Mouse (Mus musculus): ENCODE measurements around the gene Flt4. TPM values are rescaled to one million over a fixed set of nuclear protein-coding genes. Genes with fewer than 3 reads are reported as not detected.
A peak's percentile ranks its signal among the peaks of the same experiment; 100 is the strongest.

The Flt4 gene
- total RNA-seq, 2 experiments from 2014 or later = 1.9 to 2.5 TPM

DNA sequence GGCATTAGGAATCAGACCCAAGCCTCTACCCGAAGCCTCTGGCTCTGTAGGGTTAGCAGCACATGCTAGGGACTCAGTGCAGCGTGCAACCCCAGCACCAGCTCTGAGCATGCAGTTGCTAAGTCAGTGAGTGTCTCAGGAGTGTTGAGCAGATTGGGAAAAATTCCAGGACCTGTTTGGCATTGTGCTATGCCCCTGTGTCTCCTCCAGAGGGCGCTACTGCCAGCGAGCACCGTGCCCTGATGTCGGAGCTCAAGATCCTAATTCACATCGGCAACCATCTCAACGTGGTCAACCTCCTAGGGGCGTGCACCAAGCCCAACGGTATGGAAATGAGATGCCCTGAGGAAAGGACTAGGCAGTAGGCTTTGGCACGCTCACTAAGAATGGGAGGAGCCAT, 27.4 kb downstream of the Flt4 start:
- DNase-seq (ENCODE audit: extremely low spot score in 1 of 2, low spot score in 1 of 2) = no peak

DNA sequence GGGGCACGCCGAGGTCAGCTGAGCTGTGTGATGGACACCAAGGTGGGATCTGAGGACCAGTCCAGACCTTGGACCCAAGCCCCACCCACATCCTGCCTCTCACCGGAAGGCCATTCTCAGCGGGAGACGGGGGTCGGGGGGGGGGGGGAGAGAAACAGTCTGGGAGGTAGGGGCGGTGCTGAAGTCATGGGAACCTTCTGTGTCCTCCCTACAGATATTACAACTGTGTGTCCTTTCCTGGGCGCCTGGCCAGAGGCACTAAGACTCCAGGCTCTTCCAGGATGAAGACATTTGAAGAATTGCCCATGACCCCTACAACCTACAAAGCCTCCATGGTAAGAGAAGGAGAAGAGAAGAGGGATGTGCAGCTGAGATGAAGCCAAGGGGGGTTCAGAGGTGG, 36.6 kb downstream of the Flt4 start:
- no peak for DNase-seq (ENCODE audit: extremely low spot score in 1 of 2, low spot score in 1 of 2)

DNA sequence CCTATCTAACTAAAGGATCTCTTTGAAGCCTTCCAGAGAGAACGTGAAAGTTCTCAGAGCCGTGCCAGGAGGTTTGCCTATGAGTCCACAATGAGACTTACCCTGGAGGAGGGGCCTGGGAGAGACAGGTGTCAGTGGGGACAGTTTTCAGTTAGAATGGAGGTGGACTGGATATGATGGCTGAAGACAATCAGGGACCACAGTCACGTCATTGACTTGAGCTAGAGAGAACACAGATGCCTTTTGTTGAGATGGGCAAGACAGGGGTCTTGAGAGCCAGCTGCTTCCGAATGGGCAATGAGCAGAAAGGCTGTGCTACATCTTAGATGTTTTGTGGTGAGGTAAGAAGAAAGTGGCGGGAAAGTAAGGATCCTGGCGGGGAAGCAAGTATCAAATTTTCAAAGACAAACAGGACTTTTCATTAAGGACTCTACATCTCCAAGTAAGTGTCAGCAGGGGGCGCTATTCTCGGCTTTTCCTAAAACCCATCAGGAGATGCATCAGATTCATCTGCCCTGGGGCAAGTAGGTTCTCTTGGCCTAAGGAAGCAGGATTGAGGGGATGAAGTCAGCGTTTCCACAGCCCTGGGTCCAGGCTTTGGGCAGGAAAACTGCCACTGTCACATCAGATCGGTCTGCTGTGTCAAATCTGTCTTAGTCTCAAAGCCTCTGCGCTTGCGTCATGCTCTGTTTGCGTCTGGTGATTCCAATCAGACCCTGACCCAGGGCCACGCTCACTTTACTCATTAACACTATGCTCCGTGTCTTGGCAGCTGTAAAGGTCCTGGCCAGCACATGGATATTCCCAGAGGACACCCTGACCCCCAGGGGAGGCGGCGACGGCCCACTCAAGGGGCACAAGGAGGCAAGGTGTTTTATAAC, 41.3 kb downstream of the Flt4 start:
- peak in 1 of 2 experiments; percentile 35 for DNase-seq (ENCODE audit: extremely low spot score in 1 of 2, low spot score in 1 of 2)

DNA sequence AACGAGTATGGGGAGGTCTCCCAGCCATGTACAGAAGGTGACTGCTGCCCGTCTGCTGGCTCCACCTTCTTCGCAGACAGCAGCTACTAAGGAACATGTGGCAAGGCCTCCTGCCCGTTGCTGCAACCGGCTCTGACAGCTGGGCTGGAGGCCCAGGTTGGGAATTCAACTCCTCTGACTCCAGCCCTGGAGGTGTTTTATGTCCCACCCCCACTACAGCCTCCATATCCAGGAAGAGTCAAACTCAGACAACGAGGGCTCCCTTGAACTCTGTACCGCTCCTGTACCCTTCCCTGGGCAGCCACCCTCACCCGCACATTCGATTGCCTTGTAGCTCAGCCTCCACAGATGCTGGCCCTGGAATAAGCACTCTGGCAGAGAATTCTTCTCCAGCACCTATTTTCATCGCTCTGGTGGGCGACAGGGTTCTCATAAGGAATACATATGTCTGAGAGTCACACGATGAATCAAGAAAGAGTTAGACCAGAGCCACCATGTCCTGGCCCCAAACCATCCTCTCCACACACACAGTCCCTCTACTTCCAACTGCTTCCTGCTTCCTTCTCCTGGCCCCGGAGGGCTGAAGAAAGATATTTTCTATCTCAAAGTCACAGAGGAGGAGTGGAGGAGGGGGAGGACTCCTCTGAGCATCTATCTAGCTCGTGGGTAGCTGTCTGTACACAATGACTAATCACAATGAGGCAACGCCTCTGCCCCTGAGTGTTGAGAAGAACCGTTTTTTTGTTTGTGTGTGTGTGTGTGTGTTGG, 42.1 kb downstream of the Flt4 start:
- no peak for DNase-seq (ENCODE audit: extremely low spot score in 1 of 2, low spot score in 1 of 2)

DNA sequence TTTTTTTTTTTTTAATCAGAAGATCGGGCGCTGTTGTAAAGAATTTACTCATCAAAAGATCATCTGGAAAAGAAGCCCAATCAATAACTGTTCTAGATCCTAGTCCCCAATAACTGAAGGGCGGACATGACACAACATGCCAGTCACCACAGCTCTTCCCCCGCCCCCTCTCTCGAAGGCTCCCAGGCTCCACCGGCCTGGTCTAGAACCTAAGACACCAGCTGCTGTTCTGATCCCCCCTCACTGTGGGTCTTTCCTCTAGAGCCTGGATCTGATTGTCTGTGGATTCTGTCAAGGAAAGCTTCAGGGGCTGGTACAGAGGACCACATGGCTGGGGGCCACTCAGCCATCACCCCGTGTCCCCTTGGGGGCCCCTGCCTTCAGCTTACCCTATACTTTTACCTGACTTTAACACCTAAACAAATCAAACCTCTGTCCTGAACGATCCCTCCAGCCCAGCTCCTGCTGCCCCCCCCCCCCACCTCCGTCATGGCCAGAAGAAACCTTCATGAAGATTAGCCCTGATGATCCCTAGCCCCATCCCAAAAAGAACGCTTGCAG, 42.8 kb downstream of the Flt4 start:
- no peak for DNase-seq (ENCODE audit: extremely low spot score in 1 of 2, low spot score in 1 of 2)

DNA sequence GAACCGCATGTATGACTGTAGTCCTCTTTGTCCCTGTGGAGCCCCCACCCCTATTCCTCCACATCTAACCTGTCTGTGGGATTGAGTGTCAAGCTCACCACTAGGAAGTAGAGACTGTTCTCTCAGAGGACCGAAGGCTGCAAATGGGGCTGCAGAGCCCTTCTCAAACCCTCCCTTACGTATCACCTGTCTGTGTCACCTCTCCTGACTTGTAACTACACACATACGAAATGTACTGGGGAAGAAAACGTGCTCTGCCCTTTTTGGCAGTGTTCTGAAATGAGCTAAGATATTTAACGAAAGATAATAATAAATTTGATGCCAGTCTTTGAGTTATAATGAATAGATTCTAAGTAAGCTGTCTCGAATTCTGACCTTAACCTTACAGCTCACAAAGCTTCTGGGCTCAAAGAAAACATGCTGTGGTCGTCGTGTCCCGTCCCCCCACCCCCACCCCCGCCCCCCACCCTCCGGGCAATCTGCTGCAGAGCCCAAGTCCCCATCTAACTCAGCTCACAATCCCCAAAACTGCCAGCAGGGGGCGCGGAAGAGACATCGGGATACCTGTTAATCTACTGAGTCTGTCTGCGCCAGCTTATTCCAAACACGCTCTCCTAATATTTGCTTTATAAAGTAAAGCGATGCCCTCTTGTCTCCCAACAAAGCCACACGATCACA, 43.5 kb downstream of the Flt4 start:
- peak; percentile 91 to 99 for DNase-seq (ENCODE audit: extremely low spot score in 1 of 2, low spot score in 1 of 2)

DNA sequence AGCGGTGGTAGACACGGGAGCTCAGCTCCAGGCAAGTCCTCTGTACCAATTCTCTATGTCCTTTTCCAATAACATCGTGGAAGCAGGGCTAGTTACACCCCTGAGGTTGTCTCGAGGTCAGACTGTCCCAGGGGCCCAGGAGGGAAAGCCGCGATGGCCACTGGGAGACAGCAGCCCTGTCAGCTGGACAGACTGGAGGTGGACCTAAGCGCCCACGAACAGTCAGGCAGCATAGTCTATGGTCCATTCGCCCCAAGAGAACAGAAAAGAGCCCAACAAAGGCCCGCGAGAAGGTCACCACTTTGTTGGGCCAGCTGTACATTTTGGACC, 44.0 kb downstream of the Flt4 start:
- DNase-seq (ENCODE audit: extremely low spot score in 1 of 2, low spot score in 1 of 2) = no peak

DNA sequence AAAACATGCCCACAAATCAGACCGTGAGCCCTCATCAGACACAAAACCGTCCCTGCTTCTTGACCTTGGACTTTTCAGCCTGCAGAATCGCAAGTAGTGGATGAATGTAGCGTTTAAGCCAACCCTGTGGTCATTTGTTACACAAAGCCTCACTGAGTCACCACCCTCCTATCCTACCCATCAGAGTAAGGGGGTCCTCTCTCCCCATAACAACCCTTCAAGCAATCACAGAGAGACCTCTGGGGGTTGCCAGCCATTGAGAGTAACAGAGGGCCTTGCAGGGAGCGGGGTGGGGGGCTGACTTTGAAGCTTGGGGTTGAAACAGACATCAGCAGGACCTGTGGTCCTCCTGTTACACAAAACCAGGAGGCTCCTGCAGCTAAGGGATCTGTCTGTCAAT, 45.6 kb downstream of the Flt4 start:
- no peak for DNase-seq (ENCODE audit: extremely low spot score in 1 of 2, low spot score in 1 of 2)

DNA sequence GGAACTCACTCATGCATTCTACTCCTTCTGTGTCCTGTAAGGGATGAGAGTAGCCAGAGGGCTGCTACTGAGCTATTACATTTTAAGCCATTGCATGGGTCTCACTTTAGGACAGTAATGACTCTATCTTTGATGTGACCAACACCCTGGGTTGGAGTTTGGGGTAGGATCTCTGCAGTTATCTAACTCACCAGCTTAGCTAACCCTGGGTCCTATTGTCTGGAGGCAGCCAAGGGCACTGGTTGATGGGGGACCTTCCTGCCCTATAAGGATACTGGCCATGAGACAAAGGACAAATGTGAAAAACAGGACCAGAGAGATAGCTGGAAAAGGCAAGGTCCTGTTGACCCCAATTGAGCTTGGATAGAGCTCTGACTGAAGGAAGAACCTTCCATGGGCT, 46.4 kb downstream of the Flt4 start:
- no peak for DNase-seq (ENCODE audit: extremely low spot score in 1 of 2, low spot score in 1 of 2)

DNA sequence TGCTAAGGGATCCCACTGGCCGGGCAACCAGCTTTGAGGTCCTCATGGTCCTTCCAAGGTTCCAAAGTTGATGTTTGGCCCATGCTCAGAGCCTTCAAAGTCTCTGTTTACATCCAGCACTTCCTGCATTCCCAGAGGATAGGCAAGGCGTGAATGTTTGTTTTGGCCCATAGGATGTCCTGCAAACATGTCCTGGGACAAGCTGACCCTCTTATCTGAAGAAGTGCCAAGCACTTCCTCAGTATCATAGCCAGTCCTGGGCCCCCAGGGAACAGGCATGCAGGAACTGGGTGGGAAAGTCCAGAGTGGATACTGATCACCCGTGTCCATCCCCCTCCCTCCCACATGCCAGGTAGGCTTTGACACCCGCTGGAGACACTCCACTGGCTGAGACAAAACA, 49.0 kb downstream of the Flt4 start:
- no peak for DNase-seq (ENCODE audit: extremely low spot score in 1 of 2, low spot score in 1 of 2)

DNA sequence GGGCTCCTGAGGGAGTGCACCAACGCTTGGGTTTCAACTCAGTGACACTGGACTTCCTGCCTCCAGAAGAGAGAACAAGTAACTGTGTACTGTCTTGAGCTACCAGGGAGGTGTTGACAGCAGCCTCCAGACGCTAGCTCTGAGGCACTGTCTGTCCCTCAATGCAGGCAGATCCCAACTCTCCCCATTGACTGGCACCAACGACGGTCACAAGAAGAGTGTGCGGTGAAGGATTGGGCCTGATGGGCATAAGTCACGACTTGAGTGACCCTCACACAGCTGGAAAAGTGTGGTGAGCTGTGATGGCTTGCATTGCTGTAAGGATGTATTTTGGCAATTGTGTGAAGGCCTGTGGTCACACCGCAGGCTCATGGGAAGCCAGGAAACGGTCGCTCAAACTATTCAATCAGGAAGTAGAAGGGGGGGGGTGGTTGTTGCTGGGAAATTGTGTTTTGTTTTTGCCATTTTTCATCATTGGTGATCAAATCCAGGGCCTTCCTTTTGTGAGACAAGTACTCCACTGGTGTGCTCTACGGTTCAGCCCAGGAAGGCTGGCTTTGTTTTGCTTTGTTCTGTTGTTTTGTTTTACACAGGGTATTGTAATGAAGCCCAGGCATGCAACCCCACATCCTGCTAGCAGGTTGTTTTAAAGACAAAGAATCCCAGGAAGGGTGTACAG, 49.9 kb downstream of the Flt4 start:
- DNase-seq (ENCODE audit: extremely low spot score in 1 of 2, low spot score in 1 of 2) = no peak

DNA sequence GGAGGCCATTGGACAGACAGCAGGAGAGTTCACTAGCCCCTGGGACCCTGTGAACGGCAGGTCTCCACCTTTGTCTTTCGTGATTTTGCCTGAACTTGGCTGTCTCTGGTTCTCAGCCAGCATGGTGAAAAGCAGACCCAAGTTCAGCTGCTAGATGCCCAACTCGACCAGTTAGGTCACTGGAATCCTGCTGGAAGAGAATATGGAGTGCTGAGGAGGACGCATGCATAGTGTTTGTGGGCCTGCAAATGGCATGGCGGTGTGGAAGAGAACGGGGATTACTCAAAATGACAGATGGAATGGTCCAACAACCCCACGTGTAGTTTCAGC, 50.4 kb downstream of the Flt4 start:
- no peak for DNase-seq (ENCODE audit: extremely low spot score in 1 of 2, low spot score in 1 of 2)

DNA sequence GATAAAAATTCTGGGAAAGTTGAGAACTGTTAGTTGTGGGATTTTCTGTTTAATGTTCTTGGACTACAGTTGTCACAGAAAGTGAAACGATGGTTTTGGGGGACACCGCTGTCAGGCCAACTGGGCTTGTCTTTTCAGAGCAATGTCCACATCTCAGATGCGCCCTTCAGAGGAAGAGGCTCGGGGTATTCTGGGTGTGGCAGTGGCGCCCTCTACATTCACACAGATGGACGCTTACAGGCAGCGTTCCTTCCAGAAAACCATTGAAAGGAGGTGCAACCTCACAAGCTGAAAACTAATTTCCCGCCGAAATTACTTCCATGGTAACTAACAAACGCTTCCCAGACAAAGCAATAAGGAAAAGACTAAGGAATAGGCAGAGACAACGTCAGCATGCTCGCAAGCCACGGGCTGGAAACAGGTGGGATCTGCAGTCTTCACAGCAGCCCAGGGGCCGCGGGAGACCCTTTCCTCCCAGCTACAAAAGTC, 53.3 kb downstream of the Flt4 start:
- DNase-seq (ENCODE audit: extremely low spot score in 1 of 2, low spot score in 1 of 2) = no peak

DNA sequence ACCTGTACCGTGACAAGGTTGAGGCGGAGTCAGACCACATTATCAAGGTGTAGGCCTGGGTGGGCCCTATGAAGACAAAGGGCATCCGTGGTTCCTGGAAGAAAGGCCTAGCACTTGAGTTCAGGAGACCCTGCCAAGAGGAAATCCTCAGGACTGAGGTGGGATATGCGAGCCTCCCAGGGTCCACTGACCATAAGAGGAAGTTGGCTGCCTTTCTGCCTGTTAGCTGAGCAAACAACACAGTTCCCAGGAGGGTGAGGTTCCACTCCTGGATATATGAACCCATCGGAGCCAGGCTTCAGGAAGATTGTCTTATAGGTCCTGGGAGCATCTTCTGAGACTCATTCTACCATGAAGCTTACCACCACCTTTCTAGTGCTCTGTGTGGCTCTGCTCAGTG, 54.2 kb downstream of the Flt4 start, which contains the start of gene Scgb3a1:
Scgb3a1 (plus strand) TSS at position 301 of the 400 bp plus-strand sequence.
- no peak for DNase-seq (ENCODE audit: extremely low spot score in 1 of 2, low spot score in 1 of 2)

DNA sequence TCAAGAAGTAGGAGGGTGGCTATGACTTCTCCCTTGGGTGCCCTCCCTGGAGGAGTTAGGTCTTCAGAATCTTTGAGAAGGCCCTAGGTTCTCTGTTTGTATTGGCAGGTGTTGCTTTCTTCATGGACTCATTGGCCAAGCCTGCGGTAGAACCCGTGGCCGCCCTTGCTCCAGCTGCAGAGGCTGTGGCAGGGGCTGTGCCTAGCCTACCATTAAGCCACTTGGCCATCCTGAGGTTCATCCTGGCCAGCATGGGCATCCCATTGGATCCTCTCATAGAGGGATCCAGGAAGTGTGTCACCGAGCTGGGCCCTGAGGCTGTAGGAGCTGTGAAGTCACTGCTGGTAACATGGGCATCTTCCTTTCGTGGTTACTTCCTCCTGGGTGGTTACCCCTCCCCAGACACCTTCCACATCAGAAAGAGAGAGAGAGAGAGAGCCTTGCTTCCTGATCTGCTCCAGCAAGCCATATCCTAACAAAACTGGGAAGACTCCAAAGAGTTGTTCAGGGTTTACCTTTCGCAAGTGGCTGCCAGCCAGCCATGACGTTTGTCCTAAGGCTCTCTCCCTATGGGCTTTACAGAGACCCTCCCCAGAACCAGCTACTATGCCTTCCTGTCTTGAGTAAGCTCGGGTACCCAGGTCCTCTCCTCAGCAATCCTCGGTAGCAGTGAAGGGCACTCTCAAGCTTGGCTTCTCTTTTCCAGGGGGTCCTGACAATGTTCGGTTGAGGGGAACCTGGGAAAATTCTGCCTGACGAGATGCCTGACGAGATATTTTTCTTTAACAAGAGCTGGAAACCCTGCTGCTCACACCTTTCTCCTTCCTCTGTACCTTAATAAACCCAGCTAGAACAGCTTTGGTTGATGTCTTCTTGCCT, 55.4 kb downstream of the Flt4 start:
- no peak for DNase-seq (ENCODE audit: extremely low spot score in 1 of 2, low spot score in 1 of 2)

DNA sequence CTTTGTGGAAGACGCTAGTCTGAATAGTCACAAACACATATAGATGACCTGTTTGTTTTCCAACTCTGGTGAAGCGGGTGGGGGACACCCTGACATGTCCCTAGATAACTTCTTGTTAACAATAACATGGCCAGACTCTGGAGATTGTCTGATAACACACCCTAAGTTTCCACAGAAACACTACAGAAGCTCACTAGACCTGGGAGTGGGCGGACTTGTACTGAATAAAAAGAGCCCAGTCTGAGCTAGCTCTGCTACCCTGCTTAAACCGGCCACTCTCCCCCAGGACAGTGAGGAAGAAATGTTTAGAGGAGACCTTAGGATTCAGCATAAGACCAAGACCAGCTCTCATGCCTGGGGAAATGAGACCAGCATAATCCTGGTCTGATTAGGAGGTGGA, 56.4 kb downstream of the Flt4 start:
- DNase-seq (ENCODE audit: extremely low spot score in 1 of 2, low spot score in 1 of 2) = no peak

DNA sequence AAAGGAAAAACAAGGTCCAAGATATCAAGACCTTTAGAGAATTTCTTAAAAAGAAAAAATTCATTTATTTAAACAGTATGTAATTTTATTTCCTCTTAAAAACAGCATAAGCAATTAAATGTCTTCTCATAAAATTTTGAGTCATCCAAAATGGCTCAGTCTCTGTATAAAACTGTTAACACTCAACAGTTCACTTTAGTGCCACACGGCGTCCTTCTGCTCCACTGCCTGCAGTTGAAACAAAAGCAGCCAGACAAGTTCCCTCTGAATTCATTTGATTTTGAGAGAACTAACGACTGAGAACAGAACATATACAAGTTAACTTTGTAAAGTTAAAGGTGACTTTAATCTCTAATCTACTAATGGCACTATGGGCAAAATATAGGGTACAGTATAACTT, 64.4 kb downstream of the Flt4 start:
- DNase-seq (ENCODE audit: extremely low spot score in 1 of 2, low spot score in 1 of 2) = no peak

DNA sequence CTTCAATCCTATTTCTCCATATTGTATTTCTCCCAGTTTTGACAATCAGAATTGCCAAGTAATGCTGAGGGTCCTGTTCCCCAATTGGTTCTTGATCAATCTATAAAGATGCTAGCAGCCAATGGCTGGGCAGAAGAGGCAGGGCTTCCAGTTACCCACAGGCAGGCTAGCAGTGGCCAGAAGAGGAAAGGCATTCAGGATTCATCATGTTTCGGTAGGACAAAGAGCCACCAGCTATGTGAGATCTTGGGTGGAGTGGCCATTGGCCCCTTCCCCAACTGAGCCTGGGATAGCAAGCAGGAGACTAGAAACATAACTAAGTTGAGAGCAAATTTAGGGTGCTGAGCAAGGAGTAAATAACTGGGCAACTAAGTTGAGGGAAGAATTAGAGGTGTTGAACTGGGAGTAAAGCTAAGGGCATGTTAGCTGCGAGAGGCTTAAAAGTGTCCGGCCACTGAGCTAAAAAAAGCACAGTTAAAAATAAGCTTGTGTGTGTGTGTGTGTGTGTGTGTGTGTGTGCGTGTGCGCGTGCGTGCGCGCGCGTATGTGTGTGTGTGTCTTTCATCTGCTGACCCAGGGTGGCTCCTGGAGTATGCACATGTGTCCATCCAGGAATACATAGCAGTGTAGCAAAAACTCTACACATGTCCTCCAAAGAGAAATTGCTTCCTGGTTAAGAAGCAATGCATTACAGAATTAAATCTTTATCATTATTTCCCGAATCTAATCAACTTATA, 75.3 kb downstream of the Flt4 start:
- DNase-seq (ENCODE audit: extremely low spot score in 1 of 2, low spot score in 1 of 2) = no peak

DNA sequence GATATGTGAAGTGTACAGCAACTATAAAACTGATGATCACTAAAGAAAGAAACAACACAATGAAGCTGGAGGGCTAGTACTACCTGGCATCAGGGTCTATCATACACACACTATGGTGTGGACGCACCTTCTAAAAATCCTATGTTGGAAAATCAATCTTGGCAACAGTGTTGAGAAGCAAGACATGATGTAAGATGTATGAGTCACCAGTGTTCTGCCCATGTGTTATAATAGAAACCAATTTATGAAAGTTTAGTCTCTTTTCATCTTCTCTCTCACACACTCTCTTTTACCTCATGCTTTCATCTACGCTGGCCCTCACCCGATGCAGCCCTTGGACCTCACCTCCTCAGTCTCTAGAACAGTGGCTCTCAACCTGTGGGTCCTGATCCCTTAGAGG, 86.0 kb downstream of the Flt4 start:
- no peak for DNase-seq (ENCODE audit: extremely low spot score in 1 of 2, low spot score in 1 of 2)

Measured in layer of hippocampus, postnatal 25 days (tissue).